Mouse (Mus musculus) C2C12 (cell line): ENCODE measurements around the gene Abl2.

Source experiments
- CEBPB ChIP-seq: IDR thresholded peaks from one replicate; pipeline ENCODE4 v1.6.1; 2011; ENCODE audit warnings: low read depth, mild to moderate bottlenecking, control low read depth, moderate library complexity
- CTCF ChIP-seq: IDR thresholded peaks from one replicate; pipeline ENCODE4 v1.5.1; 2011; ENCODE audit not compliant: control insufficient read depth, insufficient read depth, insufficient read length
- FOSL1 ChIP-seq: IDR thresholded peaks from one replicate; pipeline ENCODE4 v1.8.0; 2011; ENCODE audit warnings: mild to moderate bottlenecking, low read length; ENCODE audit not compliant: poor library complexity, insufficient read depth, severe bottlenecking
- MAX ChIP-seq: IDR thresholded peaks from one replicate; pipeline ENCODE4 v1.6.1; 2011; ENCODE audit warnings: mild to moderate bottlenecking, control low read depth
- MYOD1 ChIP-seq: IDR thresholded peaks from one replicate; pipeline ENCODE4 v1.6.1; 2011; ENCODE audit warnings: low read depth; ENCODE audit not compliant: control insufficient read depth, insufficient read length
- USF1 ChIP-seq: IDR thresholded peaks from one replicate; pipeline ENCODE4 v1.6.1; 2011; ENCODE audit warnings: low read depth, mild to moderate bottlenecking, control low read depth, moderate library complexity

- TF ChIP-seq CTCF: no peak
- no peak for TF ChIP-seq CEBPB
- TF ChIP-seq USF1: no peak
- no peak for TF ChIP-seq MYOD1
- no peak for TF ChIP-seq FOSL1
- no peak for TF ChIP-seq MAX
Observed at GRCm38 (mm10) chr1:156648705-156649104, 90.1 kb downstream of the Abl2 start.
